Mouse (Mus musculus): ENCODE measurements around the gene Mbnl1.

GRCm38 (mm10) chr3:60611839-60612238, 139.2 kb downstream of the Mbnl1 start:
- no peak for TF ChIP-seq CTCF (IDR thresholded peaks at IDR 0.05; ENCODE audit: low read depth, low read length)
- no peak for TF ChIP-seq POLR2A (IDR thresholded peaks at IDR 0.05; ENCODE audit: borderline replicate concordance, low read depth, low read length)

Data from bone marrow macrophage, adult 2 months (primary cell).